Mouse (Mus musculus) 3T3-L1 (cell line): ENCODE measurements at regions not wholly inside any gene's neighbourhood (a gene's known extent, or its start where the extent isn't known, plus 50 kb on each side); places are given as distances from the start of the nearest gene placed in this dataset.
A peak's percentile ranks its signal among the peaks of the same experiment; 100 is the strongest.

ENCODE experiments used
- DNase-seq: peaks from one replicate; pipeline ENCODE4 v3.0.0-alpha.2; 2015; ENCODE audit warnings: low read depth, low spot score

GRCm38 (mm10) chr17:83276000-83276891 is 61.2 kb downstream of the Pkdcc start:
- DNase-seq: peak; percentile 76

DNA sequence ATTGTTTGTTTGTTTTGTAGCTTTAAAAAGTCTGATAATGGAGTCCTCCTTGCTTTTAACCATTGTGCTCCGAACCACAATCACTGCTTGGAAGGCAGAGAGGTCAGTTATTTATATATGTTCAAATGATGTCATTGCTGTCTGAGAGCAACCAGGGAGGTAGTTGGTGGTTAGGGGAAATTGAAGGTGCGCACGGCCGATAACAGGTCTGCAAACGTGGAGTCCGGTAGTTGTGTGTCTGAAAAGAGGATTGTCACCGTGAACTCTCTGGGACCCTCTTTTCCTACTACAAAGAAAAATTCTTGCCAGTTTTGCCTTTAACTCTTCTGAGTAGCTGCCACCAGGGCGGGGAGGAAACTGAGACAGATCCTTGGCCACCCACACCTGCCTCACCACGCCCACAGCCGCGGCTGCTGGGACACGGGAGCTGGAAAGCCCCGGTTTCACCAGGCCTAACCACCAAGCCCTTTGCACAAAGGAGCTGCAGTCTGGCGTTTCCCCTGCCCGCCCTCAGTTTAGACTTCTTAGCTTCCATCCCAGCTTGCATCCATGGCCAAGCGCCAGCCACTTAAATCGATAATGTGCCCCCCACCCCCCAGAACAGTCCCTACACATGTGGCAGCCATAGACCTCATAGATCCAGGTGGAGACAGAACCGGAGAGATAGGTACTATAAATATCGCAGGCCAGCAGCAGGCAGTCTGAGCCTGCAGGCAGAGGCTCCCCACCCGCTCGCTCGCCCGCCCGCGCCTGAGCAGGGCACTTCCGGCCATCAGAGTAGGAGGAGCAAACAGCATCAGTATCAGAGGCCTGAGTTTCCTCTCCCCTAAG is 62.2 kb downstream of the Pkdcc start:
- DNase-seq: no peak

- no peak for DNase-seq
These were observed 63.1 kb downstream of the Pkdcc start for GRCm38 (mm10) chr17:83277948-83278924.

- DNase-seq: no peak
These were observed 67.4 kb upstream of the Eml4 start for GRCm38 (mm10) chr17:83283328-83283727.

DNA sequence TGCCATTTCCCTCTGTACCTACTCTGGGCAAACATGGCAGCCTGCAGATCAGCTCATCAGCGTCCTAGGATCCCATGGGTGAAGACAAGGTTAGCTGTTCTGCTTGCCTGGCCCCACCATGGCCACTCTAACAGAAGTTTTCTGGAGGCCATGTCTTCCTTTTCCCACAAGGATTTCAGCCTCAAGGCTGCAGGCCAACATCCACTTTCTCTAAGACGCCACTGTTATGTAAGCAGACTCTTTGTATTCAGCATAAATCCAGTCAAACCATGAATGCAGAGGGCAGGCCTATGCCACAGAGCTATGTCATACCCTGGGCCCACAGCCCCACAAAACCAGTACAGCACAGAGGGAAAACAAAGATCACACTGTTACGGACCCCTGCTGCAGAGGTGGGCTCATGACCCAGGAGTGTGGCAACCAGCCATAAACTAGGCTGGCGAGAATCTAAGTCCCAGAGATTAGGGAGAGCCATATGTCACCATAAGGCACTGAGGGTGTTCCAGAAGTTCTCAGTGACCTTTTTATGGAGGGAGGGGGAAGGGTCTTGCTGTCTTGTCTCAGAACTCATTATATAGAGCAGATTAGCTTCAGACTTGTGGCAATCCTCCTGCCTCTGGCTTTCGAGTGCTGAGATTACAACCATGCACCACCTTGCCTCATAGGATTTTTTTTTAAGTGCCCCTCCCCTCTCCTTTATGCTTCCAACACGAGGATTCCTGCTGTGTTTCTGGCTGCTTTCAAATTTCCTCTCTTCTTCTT is 63.2 kb upstream of the Eml4 start:
- DNase-seq: no peak

DNA sequence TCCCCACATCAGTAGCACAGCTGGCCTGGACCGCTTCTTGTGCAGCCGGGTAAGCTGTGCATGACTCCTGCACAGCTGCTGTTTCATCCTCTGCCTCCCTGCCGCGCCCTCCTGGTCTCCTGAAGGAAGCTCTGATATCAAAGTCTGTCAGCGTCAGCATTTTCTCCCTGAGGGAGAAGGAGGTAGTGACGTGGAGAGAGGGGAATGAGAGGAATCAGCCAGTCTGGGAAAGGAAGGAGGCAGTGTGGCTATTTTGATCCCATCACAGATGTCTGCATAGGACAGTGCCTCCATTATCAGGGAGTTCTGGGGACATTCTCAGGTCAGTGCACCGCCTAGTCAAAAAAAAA is 62.6 kb upstream of the Eml4 start:
- peak; percentile 30 for DNase-seq

GRCm38 (mm10) chr17:83295526-83296238 is 55.0 kb upstream of the Eml4 start:
- DNase-seq: no peak

- DNase-seq: no peak
These were observed 53.2 kb upstream of the Eml4 start for GRCm38 (mm10) chr17:83297379-83298121.
